Mouse (Mus musculus) adrenal gland, adult 8-10 months (tissue): ENCODE measurements around the gene Hs6st2. TPM values are rescaled to one million over a fixed set of nuclear protein-coding genes. Genes with fewer than 3 reads are reported as not detected.

Experiments
- DNase-seq: peaks from one replicate; pipeline ENCODE4 v3.0.0; 2022
- total RNA-seq, 4 experiments: library from RNA; stranded (reverse); gene quantifications; 2 replicates each; pipeline ENCODE4 v1.2.4; 2022

Gene Hs6st2
- 1 to 10 TPM; 1.5 to 3.7 (median 2.2) TPM for total RNA-seq

DNA sequence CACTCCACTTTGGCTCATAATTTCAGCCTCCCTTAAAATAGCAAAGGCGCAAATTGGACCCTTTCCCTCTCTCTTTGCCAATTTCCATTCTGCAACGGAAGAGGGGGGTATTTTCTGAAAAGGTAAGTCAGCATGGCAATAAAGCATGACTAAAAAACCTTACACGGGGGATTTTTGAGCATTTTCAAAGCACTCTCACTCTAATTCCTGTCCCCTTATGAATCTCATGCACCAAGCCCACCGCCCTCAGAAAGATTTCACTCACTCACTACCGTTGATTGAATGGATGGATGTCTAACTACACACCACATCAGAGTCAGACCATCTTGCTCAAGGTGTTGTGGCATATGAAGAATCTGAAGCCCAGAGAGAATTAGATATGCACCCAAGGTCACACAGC is at the start of gene Hs6st2:
TSS of gene Hs6st2 (minus strand) at position 101 of the 400 bp plus-strand sequence.
- no peak for DNase-seq

DNA sequence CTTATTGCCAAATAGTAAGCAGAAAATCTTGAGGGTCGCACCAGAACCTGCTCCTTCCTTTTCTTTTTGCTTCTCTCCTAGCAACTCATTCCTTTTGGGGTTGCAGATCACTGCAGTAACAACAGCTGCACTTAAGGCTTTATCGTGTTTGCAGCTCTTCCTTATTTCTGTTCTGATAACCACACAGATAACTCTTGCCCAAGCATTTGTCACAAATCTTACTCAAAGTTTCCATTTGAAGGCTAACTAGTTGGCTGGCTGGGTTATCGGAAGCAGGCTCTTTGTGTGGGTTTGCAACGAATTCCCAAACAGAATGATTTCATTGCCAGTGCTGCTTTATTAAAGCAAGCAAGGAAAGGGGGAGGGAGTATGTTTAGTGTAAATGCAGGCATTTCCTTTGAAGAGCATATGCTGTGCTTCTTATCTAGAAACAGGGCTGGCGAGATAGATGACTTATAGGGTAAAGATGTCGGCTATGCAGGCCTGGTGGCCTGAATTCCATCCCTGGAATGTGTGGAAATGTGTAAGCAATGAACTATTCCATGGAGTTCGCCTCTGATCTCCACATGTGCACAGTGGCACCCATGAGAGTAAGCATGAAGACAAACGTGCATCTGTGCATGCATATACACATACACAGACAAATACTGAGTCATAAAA is 32.6 kb upstream of the Hs6st2 start:
- no peak for DNase-seq

DNA sequence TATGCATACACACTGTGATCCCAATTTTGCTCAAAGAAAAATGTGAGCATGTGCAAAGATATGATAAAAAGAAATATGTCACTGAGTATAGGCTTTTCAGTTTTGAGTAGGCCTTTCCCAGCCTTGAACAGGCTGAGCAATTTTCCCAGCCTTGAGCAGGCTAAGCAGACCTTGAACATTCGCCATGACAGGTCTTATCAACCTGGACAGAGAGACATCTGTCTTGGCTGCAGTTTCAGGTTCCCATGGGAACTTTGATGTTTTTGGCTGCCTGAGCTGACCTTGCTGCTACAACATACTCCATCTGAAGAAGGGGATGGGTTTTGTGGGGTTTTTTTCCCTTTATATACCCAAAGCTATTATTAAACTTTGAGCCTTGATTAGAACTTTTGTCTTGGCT is 31.3 kb upstream of the Hs6st2 start:
- DNase-seq = peak; percentile 48

DNA sequence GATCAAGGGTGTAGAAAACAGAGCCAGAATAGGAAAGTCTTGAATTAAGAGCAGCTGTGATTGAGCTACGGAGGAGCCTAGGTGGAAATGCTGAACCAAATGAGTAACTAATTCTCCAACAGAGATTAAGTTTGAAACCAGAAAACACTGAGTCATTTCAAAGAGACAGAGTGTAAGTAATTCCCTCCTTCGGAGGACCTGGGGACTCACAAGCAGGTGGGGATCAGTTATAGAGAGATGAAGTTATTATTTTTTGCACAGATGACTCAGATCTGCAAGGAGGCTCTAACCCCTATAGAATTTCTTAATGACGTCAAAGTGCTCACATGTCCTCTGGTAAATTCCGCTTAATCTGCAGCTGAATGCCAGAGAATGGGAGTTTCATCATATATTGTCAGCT is 21.2 kb upstream of the Hs6st2 start:
- DNase-seq = no peak

DNA sequence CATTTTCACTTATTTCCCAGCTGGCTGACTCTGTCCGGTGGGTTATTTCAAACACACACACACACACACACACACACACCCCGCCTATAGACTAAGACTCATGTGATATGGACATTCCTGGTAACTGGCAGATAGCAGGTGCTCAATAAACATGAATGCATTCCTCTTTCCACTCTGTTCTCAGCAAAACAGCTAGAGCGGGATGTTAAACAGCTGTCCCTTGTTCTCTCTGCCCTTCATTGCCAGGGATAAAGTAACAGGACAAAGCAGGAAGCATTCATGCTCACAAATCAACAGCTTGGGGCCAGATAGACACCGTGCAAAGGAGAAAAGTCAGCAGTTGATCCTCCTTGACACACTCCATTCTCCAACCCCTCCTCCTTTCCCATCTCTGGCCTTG is 17.4 kb upstream of the Hs6st2 start:
- DNase-seq = no peak

DNA sequence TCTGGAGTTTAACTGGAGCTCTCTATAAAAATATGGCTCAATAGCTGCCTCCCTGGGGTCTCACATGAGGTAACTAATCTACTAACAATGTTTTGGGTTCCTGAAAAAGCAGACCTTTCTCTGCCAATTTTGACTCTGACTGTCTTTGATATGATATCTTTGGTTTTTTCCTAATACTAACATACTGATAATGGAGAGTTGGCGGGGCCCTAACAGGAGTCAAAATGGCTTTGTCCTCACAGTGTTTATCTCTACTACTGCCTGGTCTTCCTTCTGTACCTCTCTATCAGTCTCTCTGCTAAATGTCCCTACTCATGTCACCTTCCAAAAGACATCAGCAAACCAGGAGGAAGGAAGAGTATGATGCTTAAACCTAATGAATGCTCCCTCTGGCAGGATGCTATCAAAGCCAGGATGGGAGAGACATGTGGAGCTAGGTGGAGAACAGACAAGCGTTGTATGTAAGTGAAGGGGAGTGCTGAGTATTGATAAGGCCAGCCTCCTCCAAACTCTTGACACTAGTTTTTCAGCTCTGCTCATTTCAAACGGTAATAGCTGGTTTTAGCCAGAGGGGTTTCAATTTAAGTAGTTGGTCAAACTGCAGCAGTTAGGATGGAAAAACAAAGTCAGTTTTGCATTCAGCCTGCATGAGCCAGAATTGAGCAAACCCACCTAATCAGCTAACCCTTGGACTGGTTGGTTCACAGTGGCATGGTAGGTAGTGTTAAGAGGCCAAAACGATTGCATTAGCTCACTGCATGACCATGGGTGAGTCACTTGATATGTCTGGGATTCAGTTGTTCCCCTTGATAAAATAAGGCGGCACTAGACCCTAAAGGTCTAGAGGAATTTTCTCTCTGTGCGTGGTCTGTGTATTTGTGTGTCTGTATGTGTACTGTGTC is 4.6 kb upstream of the Hs6st2 start:
- no peak for DNase-seq

DNA sequence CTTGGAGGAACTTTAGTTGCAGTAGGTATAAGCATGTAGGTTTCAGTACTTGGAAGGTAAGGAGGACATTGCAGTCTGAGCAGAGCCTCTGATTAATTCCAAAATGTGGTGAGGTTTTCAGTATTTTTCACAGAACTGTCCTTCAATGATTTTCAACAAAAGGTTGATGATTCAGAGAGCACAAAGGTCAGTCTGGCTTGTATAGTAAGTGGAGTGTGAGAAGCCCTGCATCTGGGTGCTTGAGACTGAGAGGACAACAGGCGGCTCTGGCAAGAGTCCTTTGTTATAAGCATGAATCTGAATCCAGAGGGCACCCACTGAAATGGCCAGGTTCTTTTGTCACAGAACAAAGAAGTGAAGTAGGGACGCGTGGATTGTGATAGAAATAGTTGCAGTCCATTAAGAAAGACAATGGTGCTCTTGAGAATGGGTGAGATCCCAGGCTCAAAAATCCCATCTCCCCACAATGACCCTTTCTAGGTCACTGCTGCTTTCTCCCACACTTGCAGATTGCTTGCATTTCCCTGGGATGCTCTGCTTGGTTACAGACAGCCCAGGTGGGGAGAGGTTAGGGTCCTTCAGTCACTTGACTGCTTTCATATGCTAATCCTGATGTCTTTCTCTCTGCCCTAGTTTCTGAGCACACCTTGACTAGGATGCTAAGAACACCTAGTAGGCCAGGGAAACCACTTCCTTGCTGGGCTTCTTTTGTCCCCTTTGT is 2.8 kb upstream of the Hs6st2 start:
- no peak for DNase-seq

DNA sequence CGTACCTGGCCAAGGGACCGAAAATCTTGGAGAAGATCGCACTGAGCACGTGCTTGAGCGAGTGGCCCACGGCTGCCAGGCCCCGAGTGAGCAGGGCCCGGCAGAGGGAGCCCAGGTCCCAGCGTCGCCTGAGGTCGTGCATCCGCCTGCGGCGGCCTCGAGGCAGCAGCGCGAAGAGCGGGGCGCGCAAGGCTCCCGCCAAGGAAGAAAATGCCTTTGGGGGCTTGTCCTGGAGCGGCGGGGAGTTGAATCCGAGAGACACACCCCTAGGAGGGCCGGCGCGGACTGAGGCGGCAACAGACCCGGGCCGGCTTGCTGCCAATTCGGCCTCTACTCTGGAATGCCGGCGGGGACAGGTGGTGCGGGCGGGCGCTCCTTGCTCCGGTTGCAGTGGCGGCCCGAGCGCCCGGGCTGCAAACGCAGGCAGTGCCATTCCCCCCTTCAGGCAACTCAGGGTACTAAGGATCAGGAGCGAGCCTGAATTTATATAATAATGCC is 437 bp downstream of the Hs6st2 start:
- DNase-seq = no peak

DNA sequence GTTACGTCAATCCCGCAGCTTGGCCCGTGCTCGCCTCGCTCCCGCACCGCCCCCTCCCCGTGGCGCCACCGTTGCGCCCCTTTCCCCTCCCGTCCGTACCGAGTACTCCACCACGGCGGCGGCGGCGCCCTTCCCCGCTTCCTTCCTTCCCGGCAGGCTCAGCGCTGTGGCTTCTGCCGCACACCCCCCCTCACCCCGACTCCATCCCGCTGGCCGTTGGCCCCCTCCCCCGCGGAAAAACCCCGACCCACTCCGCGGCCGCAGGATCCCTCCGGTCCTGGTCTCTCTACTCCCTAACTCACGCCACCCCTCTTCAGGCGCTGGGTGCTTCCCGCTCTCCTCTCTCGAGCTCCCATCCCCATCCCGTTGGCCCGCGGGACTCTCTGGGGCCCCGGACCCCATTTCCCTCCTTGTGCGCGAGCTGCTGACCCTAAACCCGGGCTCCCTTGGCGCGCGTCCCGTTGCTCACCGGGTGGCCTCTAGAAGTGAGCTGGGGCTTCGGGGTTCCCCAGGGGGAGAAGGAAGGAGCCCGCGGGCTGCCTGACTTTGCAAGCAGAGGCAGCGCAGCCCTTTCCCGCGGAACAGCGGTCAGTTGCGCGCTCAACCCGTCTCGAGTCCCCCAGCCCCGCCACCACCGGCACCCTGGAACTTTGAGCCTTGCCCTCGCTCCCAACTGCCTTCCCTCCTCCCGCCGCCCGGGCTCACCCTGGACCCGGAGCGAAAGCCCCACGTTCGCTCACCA is 1.1 kb downstream of the Hs6st2 start:
- DNase-seq = no peak

DNA sequence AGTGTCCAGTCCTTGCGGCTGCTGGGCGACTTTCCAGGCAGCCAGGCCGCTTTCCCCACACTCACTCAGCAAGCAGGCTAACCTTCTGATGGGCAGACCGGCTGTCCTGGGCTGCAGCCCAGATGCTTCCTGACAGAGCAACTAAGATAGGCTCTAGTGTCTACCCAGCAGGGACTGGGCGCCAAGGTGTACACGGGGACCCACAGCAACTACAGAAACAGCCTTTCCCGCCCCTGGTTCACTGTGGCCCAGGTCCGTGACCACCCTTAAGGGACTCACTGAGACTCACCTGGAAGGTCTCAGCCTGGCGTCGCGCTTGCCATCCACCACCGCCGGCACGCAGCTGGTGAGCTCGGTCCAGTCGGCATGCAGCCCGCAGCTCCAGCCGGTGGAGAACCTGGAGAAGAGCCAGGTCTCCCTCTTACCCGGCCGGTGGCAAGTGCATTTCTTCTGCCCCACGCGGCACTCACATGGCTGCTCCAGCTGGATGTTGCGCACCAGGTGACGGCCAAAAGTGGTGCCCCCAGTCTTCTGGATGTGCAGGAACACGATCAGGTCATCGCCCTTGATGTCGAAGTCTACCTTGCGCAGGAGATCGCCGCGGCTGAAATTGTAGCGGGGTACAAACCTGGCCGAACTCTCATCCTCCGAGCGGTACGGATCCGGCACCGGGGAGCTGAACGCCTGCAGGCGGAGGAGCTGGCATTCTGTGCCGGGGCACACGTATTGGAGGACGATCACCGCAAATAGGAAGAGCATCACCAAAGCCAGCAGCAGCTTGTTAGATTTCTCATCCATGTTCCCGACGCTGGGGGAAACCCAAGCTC is 1.8 kb downstream of the Hs6st2 start:
- peak; percentile 3 for DNase-seq

DNA sequence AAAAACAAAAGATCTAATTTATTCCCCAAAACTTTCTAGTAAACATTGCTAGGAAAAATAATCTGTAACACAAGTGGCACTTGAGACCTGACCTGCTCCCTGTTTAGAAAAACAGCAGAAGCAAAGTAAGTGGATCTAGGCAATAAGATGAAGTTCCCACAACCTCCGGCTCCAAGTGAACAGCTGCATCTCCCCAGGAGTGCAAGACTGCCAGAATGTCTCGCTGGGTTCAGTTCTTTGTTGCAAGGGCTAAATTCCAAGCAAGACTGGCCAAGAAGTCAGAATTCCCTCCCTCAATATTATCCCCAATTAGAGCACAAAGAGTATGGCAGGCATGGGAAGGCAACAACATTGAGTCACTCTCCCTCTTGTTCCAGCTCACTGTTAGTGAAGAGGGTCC is 23.4 kb downstream of the Hs6st2 start:
- DNase-seq = no peak

DNA sequence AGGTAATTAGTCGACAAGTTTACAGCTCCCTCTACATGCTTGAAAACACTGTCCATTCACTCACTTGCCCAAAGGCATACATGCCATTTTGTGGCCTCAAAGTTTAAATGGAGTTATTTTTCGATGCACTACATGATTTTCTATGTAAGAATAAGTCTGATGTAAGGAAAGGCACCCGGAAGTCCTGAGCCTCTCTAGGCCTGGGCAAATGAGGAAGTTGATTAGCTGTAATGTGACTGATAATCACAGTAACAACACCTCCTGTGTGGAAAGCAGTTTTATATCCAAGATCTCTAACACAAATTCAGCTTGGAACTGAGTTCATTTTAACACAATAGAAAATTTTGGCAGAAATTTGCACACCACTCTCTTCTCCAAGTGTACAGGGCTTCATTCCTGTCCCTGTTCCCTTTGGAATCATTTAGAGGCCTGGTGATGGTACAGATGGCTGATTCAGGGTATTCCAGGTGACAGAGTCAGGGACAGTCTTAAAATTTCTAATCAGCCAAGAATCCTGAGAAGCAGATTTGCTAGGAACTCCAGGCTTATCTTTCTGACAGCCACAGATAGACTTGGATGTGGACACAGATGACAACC is 38.9 kb downstream of the Hs6st2 start:
- no peak for DNase-seq

DNA sequence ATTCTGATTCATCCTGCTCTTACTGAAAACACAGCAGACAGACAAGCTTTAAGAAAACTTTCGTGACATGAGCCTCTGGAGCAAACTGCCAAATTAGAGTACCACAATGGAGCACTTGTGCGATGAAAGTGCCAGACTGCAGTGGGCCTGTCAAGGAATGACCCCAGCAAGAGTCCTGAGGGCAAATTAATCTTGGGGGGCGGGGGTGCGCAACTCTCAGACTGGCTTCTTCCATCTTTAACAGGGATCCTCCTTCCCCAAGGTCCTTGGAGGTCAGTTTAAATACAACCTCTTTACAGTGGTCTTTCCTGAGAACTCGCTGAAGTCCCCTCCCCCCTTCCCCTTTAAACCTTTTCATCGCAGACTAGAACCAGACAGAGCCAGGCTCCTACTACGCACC is 45.9 kb downstream of the Hs6st2 start:
- no peak for DNase-seq

DNA sequence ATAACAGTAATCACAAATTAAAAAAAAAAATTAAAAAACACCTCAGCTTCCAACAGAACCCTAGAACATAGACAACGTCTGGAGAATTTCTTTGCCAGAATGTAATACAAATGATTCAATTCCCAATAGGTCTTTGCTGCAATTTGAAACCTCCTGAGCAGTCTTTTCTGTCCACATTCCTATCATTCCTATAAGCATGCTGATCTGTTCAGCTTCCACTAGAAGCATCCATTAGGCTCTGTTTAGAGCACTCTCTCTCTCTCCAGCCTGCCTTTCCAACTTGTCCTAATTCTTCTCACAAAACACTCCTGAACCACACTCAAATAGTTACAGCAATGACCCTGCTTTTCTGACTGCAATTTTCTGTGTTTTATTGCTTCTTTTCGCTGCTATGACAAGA is 50.3 kb downstream of the Hs6st2 start:
- DNase-seq = no peak

DNA sequence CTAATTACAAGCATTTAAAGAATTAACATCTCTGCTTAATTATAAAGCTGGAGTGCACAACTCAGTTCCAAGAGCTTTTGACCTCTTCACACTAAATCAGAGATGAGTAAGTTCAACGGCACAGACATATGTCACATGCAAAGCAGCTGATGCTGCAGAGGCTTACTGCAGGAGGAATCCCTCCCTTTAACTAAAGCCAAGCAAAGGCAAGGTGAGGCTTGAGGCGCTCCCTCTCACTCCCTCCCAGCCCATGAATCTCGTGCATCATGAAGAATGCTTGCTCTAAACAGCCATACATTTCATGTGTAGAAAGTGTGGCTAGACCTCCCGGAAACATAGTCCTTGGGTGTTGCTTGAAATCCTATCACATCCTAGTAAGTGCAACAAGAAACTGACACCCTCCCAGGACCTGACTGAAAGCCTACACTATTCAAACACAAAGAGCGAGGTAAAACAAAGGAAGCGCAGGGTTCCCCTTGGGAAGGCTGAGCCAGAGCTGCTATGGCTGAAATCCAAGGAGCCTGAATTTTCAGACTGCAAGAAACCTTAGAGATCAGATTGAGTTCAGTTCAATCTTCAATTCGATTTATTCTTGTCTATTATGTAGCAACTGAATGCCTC is 67.2 kb downstream of the Hs6st2 start:
- no peak for DNase-seq

DNA sequence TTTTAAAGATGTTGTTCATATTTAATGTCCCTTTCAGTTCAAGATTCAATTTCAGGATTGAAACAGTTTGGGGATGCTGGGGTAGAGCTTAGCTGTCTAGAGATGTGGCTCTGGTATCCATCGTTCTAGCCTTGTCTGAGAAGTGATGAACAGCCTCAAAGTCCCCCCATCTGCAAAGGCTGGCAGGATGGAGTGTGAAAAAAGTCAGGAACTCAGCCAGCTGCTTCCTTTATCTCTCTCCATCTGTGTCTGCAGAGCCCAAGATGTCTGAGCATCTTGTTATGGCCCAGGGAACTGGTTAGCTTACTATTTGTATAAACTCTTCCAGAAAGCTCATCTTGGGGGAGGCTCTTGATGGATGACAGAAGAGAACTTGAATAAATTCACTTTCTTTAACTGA is 70.9 kb downstream of the Hs6st2 start:
- DNase-seq = no peak

DNA sequence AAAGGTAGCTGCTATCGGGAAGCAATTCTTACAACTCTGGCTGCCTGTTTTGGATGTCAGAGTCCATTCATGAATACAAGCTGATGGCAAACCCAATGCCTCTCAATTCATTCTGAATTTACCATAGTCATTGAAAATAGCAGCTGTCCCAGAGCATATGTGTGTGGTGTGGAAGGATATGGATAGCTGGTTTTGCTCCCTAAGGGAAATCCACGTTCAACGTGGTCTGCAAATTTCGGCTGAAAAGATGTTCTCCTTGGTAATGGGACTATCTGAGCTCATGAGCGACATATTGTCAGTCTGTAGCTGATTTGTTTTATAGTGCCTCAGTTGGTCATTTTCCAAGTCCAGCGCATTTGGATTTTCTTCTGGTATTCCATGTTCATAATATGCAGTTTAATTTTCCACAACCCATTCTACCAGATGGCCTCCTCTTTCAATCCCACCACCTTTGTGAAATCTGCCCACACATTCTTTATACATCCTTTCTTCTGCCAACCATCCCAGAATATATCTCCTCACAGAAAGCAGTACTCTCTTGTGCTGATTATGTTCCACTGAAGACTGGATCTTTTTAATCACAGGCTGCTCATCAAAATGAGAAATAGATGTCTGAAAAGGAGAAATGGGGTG is 75.3 kb downstream of the Hs6st2 start:
- no peak for DNase-seq

DNA sequence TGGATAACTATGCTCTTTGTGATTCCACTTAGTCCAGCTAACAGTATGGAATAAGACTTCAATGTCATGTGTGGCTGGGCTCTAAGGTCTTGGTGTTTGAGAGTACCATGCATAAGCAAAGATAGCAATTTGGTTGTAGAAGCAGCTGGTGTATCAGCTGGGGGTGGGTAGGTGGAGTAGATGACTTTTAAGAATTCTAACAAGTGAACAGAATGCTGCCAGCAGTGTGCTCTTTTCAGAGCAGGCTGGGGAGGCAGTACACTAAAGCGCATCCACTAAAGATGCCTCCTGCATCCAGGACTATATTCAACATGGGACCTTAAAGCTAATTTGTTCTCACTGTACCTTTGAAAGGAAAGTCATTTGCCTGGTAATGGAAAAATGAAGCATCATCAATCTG is 88.9 kb downstream of the Hs6st2 start:
- DNase-seq = no peak

DNA sequence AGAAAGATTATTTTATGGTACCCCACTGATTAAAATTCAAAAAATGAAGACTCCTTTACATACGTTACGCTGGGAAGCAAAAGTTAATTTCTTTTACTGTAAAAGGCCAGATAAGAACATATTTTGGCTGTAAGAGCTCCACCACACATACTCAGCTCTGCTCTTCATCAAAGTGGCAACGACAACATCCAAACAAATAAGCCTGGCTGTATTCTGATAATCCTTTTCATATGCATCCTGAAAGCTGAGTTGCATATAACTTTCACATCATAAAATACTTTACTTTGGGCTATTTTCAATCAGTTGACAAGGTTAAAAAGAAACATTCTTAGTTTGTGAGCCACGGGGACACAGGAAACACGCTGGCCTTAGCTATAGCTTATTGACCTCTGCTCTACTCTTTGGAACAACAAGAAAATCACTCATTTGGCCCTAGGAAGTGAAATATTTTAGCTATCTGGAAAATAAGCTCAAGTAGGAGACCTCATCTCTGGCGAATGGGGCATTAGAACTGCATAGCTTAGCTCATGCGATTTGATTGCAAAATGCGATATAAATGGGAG is 91.1 kb downstream of the Hs6st2 start:
- no peak for DNase-seq

DNA sequence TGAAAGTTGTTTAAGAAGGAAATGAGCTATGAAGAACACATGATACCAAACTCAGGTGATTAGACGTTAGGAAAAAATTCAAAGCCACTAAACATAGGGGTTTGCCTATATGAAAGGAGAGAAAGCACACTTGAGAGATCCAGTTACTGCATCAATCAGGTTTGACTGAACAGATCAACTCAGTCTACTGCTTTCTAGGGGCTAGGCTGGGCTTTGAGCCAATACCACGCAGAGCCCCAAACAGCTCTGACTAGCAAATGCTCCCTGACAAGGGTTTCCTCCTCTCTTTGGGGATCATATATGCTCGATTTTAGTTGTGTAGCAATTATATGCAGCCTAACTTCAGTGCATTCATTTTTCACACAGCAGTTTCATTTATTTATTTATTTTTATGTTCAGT is 96.2 kb downstream of the Hs6st2 start:
- DNase-seq = no peak
